Mouse (Mus musculus) cerebellum, adult 2 months (tissue): Measurements from ENCODE around the gene Ubqln4.

Experiments
- CTCF ChIP-seq: fragments of 200-500 bp; IDR thresholded peaks from 2 replicates; pipeline ENCODE4 v1.5.1; 2011; ENCODE audit warnings: low read depth, mild to moderate bottlenecking, control low read depth, low read length, moderate library complexity, borderline replicate concordance; ENCODE audit not compliant: insufficient read depth
- POLR2A ChIP-seq: fragments of 200-500 bp; IDR thresholded peaks from 2 replicates; pipeline ENCODE4 v1.6.1; 2011; ENCODE audit warnings: low read length, control low read depth, borderline replicate concordance; ENCODE audit not compliant: insufficient read depth

GRCm38 (mm10) chr3:88551586-88551985, 2.0 kb upstream of the Ubqln4 start:
- no peak for TF ChIP-seq POLR2A
- no peak for TF ChIP-seq CTCF
